ENCODE assay signal across 21 mouse cellular contexts in genomic region chr5:34419188-34419587, GRCm38 (mm10). TPM values are rescaled to one million over a fixed set of nuclear protein-coding genes. Genes with fewer than 3 reads are reported as not detected.
DNase-seq lines count a peak whose midpoint lies in the region; ATAC-seq and TF ChIP-seq lines count a peak whose summit lies in the region.
"Had no signal": no experiment of that assay in that cellular context is flagged by ENCODE, and none has a peak within 500 bp of the region (broad histone marks: within the 10 kb centered on the region; RNA-seq: fewer than 3 reads in every experiment).

No protein-coding gene starts in this region.

- H3K36me3 ChIP-seq in heart, adult 2 months (ENCODE audit: control insufficient read depth, insufficient read depth, low read length), result peaks cover 17% of the 10 kb centered on the region

- TF ChIP-seq EP300 in heart, adult 2 months (IDR thresholded peaks at IDR 0.05; ENCODE audit: insufficient read depth, low read depth, low read length), result no peak

- H3K4me1 ChIP-seq in heart, adult 2 months (ENCODE audit: control insufficient read depth, insufficient read depth, low read length), result peaks cover 5% of the 10 kb centered on the region
- H3K4me1 ChIP-seq: embryonic facial prominence, embryonic 10.5 days; embryonic facial prominence, embryonic 12.5 days; forebrain, embryonic 10.5 days; forebrain, embryonic 12.5 days had no signal

- ATAC-seq in monocyte, adult 5-6 weeks (replicated peaks; ENCODE audit: insufficient number of reproducible peaks, low FRiP score, low TSS enrichment, poor library complexity, severe bottlenecking), result no peak
- ATAC-seq: activated CD4-positive, CD25-positive, alpha-beta regulatory T cell, adult 4 months; forebrain, embryonic 14.5 days; forebrain, embryonic 16.5 days; Patski had no signal

- no peak overlapping the region for H3K9ac ChIP-seq in heart, adult 2 months (ENCODE audit: low read depth, low read length)
- H3K9ac ChIP-seq: embryonic facial prominence, embryonic 12.5 days; forebrain, embryonic 12.5 days had no signal

- peaks cover 11% of the 10 kb centered on the region for H3K79me2 ChIP-seq in heart, adult 2 months (replicated peaks; ENCODE audit: control insufficient read depth, insufficient read depth, low read length)

- H3K27ac ChIP-seq in heart, adult 2 months, result no peak overlapping the region
- H3K27ac ChIP-seq: embryonic facial prominence, embryonic 10.5 days; embryonic facial prominence, embryonic 12.5 days; forebrain, embryonic 10.5 days; forebrain, embryonic 12.5 days had no signal

- TF ChIP-seq POLR2A in heart, adult 2 months (IDR thresholded peaks at IDR 0.05; ENCODE audit: insufficient read depth, low read depth, low read length), result no peak

- no peak for TF ChIP-seq CTCF in heart, adult 2 months (IDR thresholded peaks at IDR 0.05)

- intact Hi-C loops in heart, adult 2 months (cut with DNase I), result no loop called here

- DNase-seq in heart, adult 11 months, result peak; percentile 45
- no peak for DNase-seq in heart, adult 2 months
- peak; percentile 36 for DNase-seq in 416B (ENCODE audit: low read depth)
- peak; percentile 6 to 35 for DNase-seq in natural killer cell, adult 2 months (ENCODE audit: low spot score in 2 of 2)
- DNase-seq: adrenal gland, adult 8-10 months; adrenal gland, postnatal 14 days; adrenal gland, postnatal 36 days; cerebellum, adult 11-12 months; cerebellum, adult 2 months; cerebellum, adult 9-10 months; cerebellum, postnatal 10 days; cerebellum, postnatal 25 days had no signal

- no peaks in the 10 kb centered on the region for H3K27me3 ChIP-seq in heart, adult 2 months (ENCODE audit: control insufficient read depth, insufficient read depth, low read length)
- H3K27me3 ChIP-seq: embryonic facial prominence, embryonic 12.5 days; forebrain, embryonic 12.5 days; Patski had no signal

- H3K4me3 ChIP-seq in heart, adult 2 months, result no peak overlapping the region
- H3K4me3 ChIP-seq: embryonic facial prominence, embryonic 10.5 days; embryonic facial prominence, embryonic 12.5 days; forebrain, embryonic 10.5 days; forebrain, embryonic 12.5 days had no signal

- 37% methylated on average over 1 of the region's 1 CpGs for WGBS in heart, adult 2 months

RNA-seq across cellular contexts. Expression of gene Fam193a, which starts 49.5 kb away (rescaled TPM):
- 10 to 100 TPM; 24.7 TPM for total RNA-seq in heart, adult 2 months (2021)
- polyA plus RNA-seq in heart, adult 2 months (2012; rRNA removed), result 23.6 and 31.3 TPM in 2 replicates
- 28.6 to 65.7 TPM (median 40.7 TPM) in 3 replicates for total RNA-seq in monocyte, adult 5-6 weeks (2017)

Comparison
In these comparisons a context has a peak if more than half of its experiments do, and no peak if none do; other contexts are left out.
1. DNase-seq: peak in heart, adult 11 months (single experiment), 416B (single experiment) and natural killer cell, adult 2 months (2 of 2); none in heart, adult 2 months (0 of 2).